Mouse (Mus musculus) forebrain, embryonic 16.5 days (tissue): ENCODE data around the gene Arhgap24. TPM values are rescaled to one million over a fixed set of nuclear protein-coding genes. Genes with fewer than 3 reads are reported as not detected.

Source experiments
- ATAC-seq: fragments of 200-750 bp; cut with Nextera tagmentation; 2 replicates; pipeline ENCODE4 v1.8.0; 2017; ENCODE audit warnings: mild to moderate bottlenecking, moderate library complexity
- H3K27ac ChIP-seq: fragments of 300-500 bp; sonication (generic); 2 replicates; pipeline ENCODE4 v1.5.1; 2014; ENCODE audit warnings: low read length, control low read depth
- H3K27me3 ChIP-seq: fragments of 300-500 bp; sonication (generic); replicated peaks from 2 replicates; pipeline ENCODE4 v1.6.1; 2014; ENCODE audit warnings: low read length; ENCODE audit not compliant: control insufficient read depth, insufficient read depth
- H3K36me3 ChIP-seq: fragments of 300-500 bp; sonication (generic); 2 replicates; pipeline ENCODE4 v1.6.1; 2014; ENCODE audit not compliant: control insufficient read depth, insufficient read depth
- H3K4me1 ChIP-seq: fragments of 300-500 bp; sonication (generic); replicated peaks from 2 replicates; pipeline ENCODE4 v1.6.1; 2014; ENCODE audit warnings: low read length; ENCODE audit not compliant: control insufficient read depth, insufficient read depth
- H3K4me2 ChIP-seq: fragments of 300-500 bp; sonication (generic); 2 replicates; pipeline ENCODE4 v1.6.1; 2014; ENCODE audit warnings: mild to moderate bottlenecking, low read length, control low read depth
- H3K4me3 ChIP-seq: fragments of 300-500 bp; sonication (generic); replicated peaks from 2 replicates; pipeline ENCODE4 v1.5.1; 2014; ENCODE audit warnings: mild to moderate bottlenecking, low read length, control low read depth
- H3K9ac ChIP-seq: fragments of 300-500 bp; sonication (generic); replicated peaks from 2 replicates; pipeline ENCODE4 v1.6.1; 2014; ENCODE audit warnings: low read depth, low read length, control low read depth
- H3K9me3 ChIP-seq: fragments of 300-500 bp; sonication (generic); 2 replicates; pipeline ENCODE4 v1.6.1; 2016; ENCODE audit warnings: low read length; ENCODE audit not compliant: control insufficient read depth
- WGBS: fragments of 180-500 bp; shearing (Covaris S2); extraction: QIAGEN DNeasy Blood & Tissue Kit; methylation state at CpG from one replicate; pipeline ENCODE4 v1.1.7; 2014; 5-methylcytosine and 5-hydroxymethylcytosine counted together
- polyA plus RNA-seq: library from polyadenylated mRNA; unstranded; fragments of >200 nt; fragmentation: Nextera tagmentation; extraction: Ambion mirVana; gene quantifications from 2 replicates; pipeline ENCODE4 v1.2.1, GENCODE M21; 2015

The Arhgap24 gene
- polyA plus RNA-seq, 1 experiment from 2014 or later = 5.2 TPM

- no peaks in the 10 kb centered on the region for H3K27me3 ChIP-seq
- no peaks in the 10 kb centered on the region for H3K4me1 ChIP-seq
- no peak overlapping the region for H3K9ac ChIP-seq
- no peak overlapping the region for H3K4me3 ChIP-seq
- no peaks in the 10 kb centered on the region for H3K36me3 ChIP-seq
- H3K27ac ChIP-seq = no peak overlapping the region
- no peaks in the 10 kb centered on the region for H3K9me3 ChIP-seq
- WGBS = 93% methylated on average over 9 of the region's 9 CpGs
- H3K4me2 ChIP-seq = no peak overlapping the region
- no peak for ATAC-seq
These were observed 296.1 kb downstream of the Arhgap24 start for GRCm38 (mm10) chr5:102777255-102777654.

GRCm38 (mm10) chr5:102777852-102778251, 296.7 kb downstream of the Arhgap24 start:
- Histone ChIP-seq H3K27ac (no peak overlapping the region), H3K4me2 (no peak overlapping the region), H3K36me3 (no peaks in the 10 kb centered on the region), H3K4me3 (no peak overlapping the region), H3K4me1 (no peaks in the 10 kb centered on the region), H3K9me3 (no peaks in the 10 kb centered on the region), H3K27me3 (no peaks in the 10 kb centered on the region), H3K9ac (no peak overlapping the region)
- no peak for ATAC-seq
- WGBS = 79% methylated on average over 9 of the region's 9 CpGs

GRCm38 (mm10) chr5:102778253-102778652, 297.1 kb downstream of the Arhgap24 start:
- 47% methylated on average over 5 of the region's 5 CpGs for WGBS

GRCm38 (mm10) chr5:102783585-102783984, 302.4 kb downstream of the Arhgap24 start:
- ATAC-seq = no peak
- Histone ChIP-seq H3K27me3 (no peaks in the 10 kb centered on the region), H3K9ac (no peak overlapping the region), H3K9me3 (no peaks in the 10 kb centered on the region), H3K27ac (no peak overlapping the region), H3K36me3 (no peaks in the 10 kb centered on the region), H3K4me1 (peaks cover 5% of the 10 kb centered on the region; the same call in 1 of the 2 replicates), H3K4me2 (no peak overlapping the region), H3K4me3 (no peak overlapping the region)
- WGBS = 44% methylated on average over 4 of the region's 4 CpGs

More at GRCm38 (mm10) chr5:102778253-102778652, 297.1 kb downstream of the Arhgap24 start:
- H3K27me3 ChIP-seq = no peaks in the 10 kb centered on the region
- H3K4me2 ChIP-seq = no peak overlapping the region
- H3K27ac ChIP-seq = no peak overlapping the region
- no peak overlapping the region for H3K4me3 ChIP-seq
- H3K9ac ChIP-seq = no peak overlapping the region
- no peaks in the 10 kb centered on the region; the same call in 1 of the 2 replicates for H3K4me1 ChIP-seq
- no peaks in the 10 kb centered on the region for H3K9me3 ChIP-seq
- ATAC-seq = no peak
- H3K36me3 ChIP-seq = no peaks in the 10 kb centered on the region

- Histone ChIP-seq H3K4me1 (peaks cover 5% of the 10 kb centered on the region; the same call in 1 of the 2 replicates), H3K27me3 (no peaks in the 10 kb centered on the region), H3K9ac (no peak overlapping the region), H3K4me2 (no peak overlapping the region), H3K27ac (no peak overlapping the region), H3K9me3 (no peaks in the 10 kb centered on the region), H3K4me3 (no peak overlapping the region), H3K36me3 (no peaks in the 10 kb centered on the region)
- 67% methylated on average over 2 of the region's 2 CpGs for WGBS
- no peak for ATAC-seq
These were observed 304.9 kb downstream of the Arhgap24 start for GRCm38 (mm10) chr5:102786123-102786522.

- H3K36me3 ChIP-seq = no peaks in the 10 kb centered on the region
- no peak overlapping the region for H3K4me3 ChIP-seq
- 83% methylated on average over 3 of the region's 3 CpGs for WGBS
- H3K9me3 ChIP-seq = no peaks in the 10 kb centered on the region
- H3K27ac ChIP-seq = no peak overlapping the region
- no peak overlapping the region for H3K4me2 ChIP-seq
- no peak for ATAC-seq
- H3K9ac ChIP-seq = no peak overlapping the region
- H3K4me1 ChIP-seq = peaks cover 3% of the 10 kb centered on the region; the same call in 1 of the 2 replicates
- H3K27me3 ChIP-seq = no peaks in the 10 kb centered on the region
These were observed 307.2 kb downstream of the Arhgap24 start for GRCm38 (mm10) chr5:102788437-102788836.

- H3K4me3 ChIP-seq = no peak overlapping the region
- no peaks in the 10 kb centered on the region for H3K27me3 ChIP-seq
- H3K36me3 ChIP-seq = no peaks in the 10 kb centered on the region
- no peak overlapping the region for H3K4me2 ChIP-seq
- H3K9ac ChIP-seq = no peak overlapping the region
- no peaks in the 10 kb centered on the region for H3K4me1 ChIP-seq
- ATAC-seq = no peak
- H3K27ac ChIP-seq = no peak overlapping the region
- WGBS = 63% methylated on average over 3 of the region's 4 CpGs
- no peaks in the 10 kb centered on the region for H3K9me3 ChIP-seq
These were observed 310.1 kb downstream of the Arhgap24 start for GRCm38 (mm10) chr5:102791273-102791672.

GRCm38 (mm10) chr5:102793536-102793935, 312.3 kb downstream of the Arhgap24 start:
- ATAC-seq = no peak

GRCm38 (mm10) chr5:102801469-102801868, 320.3 kb downstream of the Arhgap24 start:
- WGBS = 82% methylated on average over 3 of the region's 3 CpGs
- Histone ChIP-seq H3K4me2 (no peak overlapping the region), H3K27ac (no peak overlapping the region), H3K9me3 (no peaks in the 10 kb centered on the region), H3K9ac (no peak overlapping the region), H3K27me3 (no peaks in the 10 kb centered on the region), H3K4me1 (no peaks in the 10 kb centered on the region), H3K4me3 (no peak overlapping the region), H3K36me3 (no peaks in the 10 kb centered on the region)
- ATAC-seq = no peak

More at GRCm38 (mm10) chr5:102793536-102793935, 312.3 kb downstream of the Arhgap24 start:
- no peaks in the 10 kb centered on the region for H3K4me1 ChIP-seq
- H3K9ac ChIP-seq = no peak overlapping the region
- no peaks in the 10 kb centered on the region for H3K9me3 ChIP-seq
- H3K27ac ChIP-seq = no peak overlapping the region
- no peaks in the 10 kb centered on the region for H3K27me3 ChIP-seq
- no peaks in the 10 kb centered on the region for H3K36me3 ChIP-seq
- H3K4me2 ChIP-seq = no peak overlapping the region
- no peak overlapping the region for H3K4me3 ChIP-seq
- WGBS = 89% methylated on average over 11 of the region's 11 CpGs

- 83% methylated on average over 6 of the region's 6 CpGs for WGBS
- H3K4me3 ChIP-seq = no peak overlapping the region
- H3K9me3 ChIP-seq = no peaks in the 10 kb centered on the region
- ATAC-seq = no peak
- no peak overlapping the region for H3K4me2 ChIP-seq
- H3K4me1 ChIP-seq = no peaks in the 10 kb centered on the region
- H3K36me3 ChIP-seq = no peaks in the 10 kb centered on the region
- no peak overlapping the region for H3K27ac ChIP-seq
- no peak overlapping the region for H3K9ac ChIP-seq
- no peaks in the 10 kb centered on the region for H3K27me3 ChIP-seq
These were observed 321.6 kb downstream of the Arhgap24 start for GRCm38 (mm10) chr5:102802833-102803232.
